Mouse (Mus musculus) CH12.LX (cell line): ENCODE data around the gene Pmis2. TPM values are rescaled to one million over a fixed set of nuclear protein-coding genes. Genes with fewer than 3 reads are reported as not detected.

Experiments used
- DNase-seq: peaks from one replicate; pipeline ENCODE4 v3.0.0-alpha.2; 2013; ENCODE audit errors: extremely low read depth
- H3K27ac ChIP-seq: 2 replicates; pipeline ENCODE4 v1.5.1; 2012; ENCODE audit warnings: low read depth, mild to moderate bottlenecking, control low read depth, moderate library complexity; ENCODE audit not compliant: insufficient read depth
- H3K27me3 ChIP-seq: replicated peaks from 2 replicates; pipeline ENCODE3; 2012; ENCODE audit warnings: inconsistent platforms
- H3K36me3 ChIP-seq, 2 experiments: replicated peaks in 1 of 2; 2 replicates each; pipeline versions ENCODE3 to v1.6.1; 2012; ENCODE audit warnings: inconsistent platforms in 1 of 2, low read length in 1 of 2, mild to moderate bottlenecking in 1 of 2, mixed read lengths in 1 of 2, moderate library complexity in 1 of 2; ENCODE audit not compliant: control insufficient read depth in 1 of 2, insufficient read depth in 1 of 2
- H3K4me1 ChIP-seq, 2 experiments: 2 replicates each; pipeline ENCODE4 v1.6.1; 2012; ENCODE audit warnings: inconsistent platforms in 1 of 2, moderate library complexity in 1 of 2; ENCODE audit not compliant: insufficient read depth in 2 of 2, control insufficient read depth in 1 of 2
- H3K4me2 ChIP-seq: 2 replicates; pipeline ENCODE4 v1.6.1; 2012; ENCODE audit warnings: low read depth, mild to moderate bottlenecking, control low read depth; ENCODE audit not compliant: poor library complexity, insufficient read depth, severe bottlenecking
- H3K4me3 ChIP-seq, 3 experiments: fragments of 150-350 bp in 1 of 3; sonication (generic) in 1 of 3; replicated peaks in 1 of 3; 2 replicates each; pipeline versions ENCODE3 to v1.5.1; 2011 to 2012; ENCODE audit warnings: low read depth in 2 of 3, low read length in 2 of 3, mild to moderate bottlenecking in 2 of 3, moderate library complexity in 2 of 3, control low read depth in 1 of 3, improper control_type of control experiment in 1 of 3, inconsistent platforms in 1 of 3, mixed read lengths in 1 of 3; ENCODE audit not compliant: poor library complexity in 1 of 3
- H3K79me2 ChIP-seq: replicated peaks from 2 replicates; pipeline ENCODE4 v1.6.1; 2012; ENCODE audit warnings: mild to moderate bottlenecking, moderate library complexity; ENCODE audit not compliant: control insufficient read depth, poor library complexity, insufficient read depth, severe bottlenecking; ENCODE audit errors: extremely low read depth
- H3K9ac ChIP-seq: 2 replicates; pipeline ENCODE4 v1.6.1; 2012; ENCODE audit warnings: low read depth, mild to moderate bottlenecking, control low read depth, moderate library complexity; ENCODE audit not compliant: insufficient read depth
- H3K9me3 ChIP-seq: replicated peaks from 2 replicates; pipeline ENCODE3; 2012; ENCODE audit warnings: low read length, inconsistent platforms, mixed read lengths
- BHLHE40 ChIP-seq: IDR thresholded peaks from 2 replicates; pipeline ENCODE4 v1.6.1; 2011; ENCODE audit warnings: mild to moderate bottlenecking, low read depth, low read length, improper control_type of control experiment
- CHD1 ChIP-seq: IDR thresholded peaks from 2 replicates; pipeline ENCODE4 v1.6.1; 2012; ENCODE audit warnings: low read depth, low read length, improper control_type of control experiment, inconsistent platforms
- CHD2 ChIP-seq: IDR thresholded peaks from 2 replicates; pipeline ENCODE4 v1.6.1; 2011; ENCODE audit warnings: low read length, improper control_type of control experiment
- CTCF ChIP-seq, 2 experiments: IDR thresholded peaks in 1 of 2; conservative IDR thresholded peaks in 1 of 2; 2 replicates each; pipeline ENCODE4 v1.5.1; 2011 to 2012; ENCODE audit warnings: low read depth in 2 of 2, low read length in 2 of 2, improper control_type of control experiment in 1 of 2, inconsistent platforms in 1 of 2, mild to moderate bottlenecking in 1 of 2, moderate library complexity in 1 of 2
- ELF1 ChIP-seq: IDR thresholded peaks from 2 replicates; pipeline ENCODE4 v1.6.1; 2014; ENCODE audit warnings: low read depth, mild to moderate bottlenecking, inconsistent platforms, low read length, improper control_type of control experiment
- EP300 ChIP-seq: IDR thresholded peaks from 2 replicates; pipeline ENCODE4 v1.6.1; 2011; ENCODE audit warnings: low read length, improper control_type of control experiment
- ETS1 ChIP-seq: conservative IDR thresholded peaks from 2 replicates; pipeline ENCODE4 v1.6.1; 2012; ENCODE audit warnings: low read depth, mild to moderate bottlenecking, inconsistent platforms, low read length, improper control_type of control experiment, moderate library complexity
- GABPA ChIP-seq: IDR thresholded peaks from 2 replicates; pipeline ENCODE4 v1.6.1; 2012; ENCODE audit warnings: low read depth, low read length, improper control_type of control experiment, inconsistent platforms; ENCODE audit not compliant: insufficient replicate concordance
- HCFC1 ChIP-seq: IDR thresholded peaks from 2 replicates; pipeline ENCODE4 v1.6.1; 2012; ENCODE audit warnings: low read depth, mild to moderate bottlenecking, inconsistent platforms, low read length, improper control_type of control experiment
- IRF4 ChIP-seq: IDR thresholded peaks from 2 replicates; pipeline ENCODE4 v1.6.1; 2014; ENCODE audit warnings: low read depth, mild to moderate bottlenecking, inconsistent platforms, low read length, improper control_type of control experiment
- JUN ChIP-seq: IDR thresholded peaks from 2 replicates; pipeline ENCODE4 v1.6.1; 2011; ENCODE audit warnings: low read depth, mild to moderate bottlenecking, low read length, improper control_type of control experiment, moderate library complexity; ENCODE audit not compliant: insufficient read depth
- JUND ChIP-seq: conservative IDR thresholded peaks from 2 replicates; pipeline ENCODE4 v1.6.1; 2011; ENCODE audit warnings: low read depth, low read length, improper control_type of control experiment
- KAT2A ChIP-seq: IDR thresholded peaks from 2 replicates; pipeline ENCODE4 v1.6.1; 2012; ENCODE audit warnings: low read length, improper control_type of control experiment, inconsistent platforms; ENCODE audit not compliant: insufficient replicate concordance
- MAX ChIP-seq: IDR thresholded peaks from 2 replicates; pipeline ENCODE4 v1.6.1; 2011; ENCODE audit warnings: low read length, improper control_type of control experiment
- MAZ ChIP-seq: IDR thresholded peaks from 2 replicates; pipeline ENCODE4 v1.6.1; 2012; ENCODE audit warnings: low read depth, mild to moderate bottlenecking, inconsistent platforms, low read length, improper control_type of control experiment, moderate library complexity
- MEF2A ChIP-seq: IDR thresholded peaks from 2 replicates; pipeline ENCODE4 v1.6.1; 2014; ENCODE audit warnings: low read depth, mild to moderate bottlenecking, inconsistent platforms, low read length, improper control_type of control experiment, borderline replicate concordance
- MXI1 ChIP-seq: IDR thresholded peaks from 2 replicates; pipeline ENCODE4 v1.6.1; 2011; ENCODE audit warnings: mild to moderate bottlenecking, low read depth, low read length, improper control_type of control experiment
- MYC ChIP-seq: IDR thresholded peaks from 2 replicates; pipeline ENCODE4 v1.6.1; 2011; ENCODE audit warnings: low read depth, mild to moderate bottlenecking, improper control_type of control experiment, low read length
- NELFE ChIP-seq: IDR thresholded peaks from 2 replicates; pipeline ENCODE4 v1.6.1; 2011; ENCODE audit warnings: low read depth, low read length, improper control_type of control experiment
- NRF1 ChIP-seq: IDR thresholded peaks from 2 replicates; pipeline ENCODE4 v1.6.1; 2014; ENCODE audit warnings: low read depth, mild to moderate bottlenecking, inconsistent platforms, low read length, improper control_type of control experiment, moderate library complexity
- PAX5 ChIP-seq: IDR thresholded peaks from 2 replicates; pipeline ENCODE4 v1.6.1; 2012; ENCODE audit warnings: low read length, inconsistent platforms, mixed read lengths
- POLR2AphosphoS2 ChIP-seq: IDR thresholded peaks from 2 replicates; pipeline ENCODE4 v1.6.1; 2011; ENCODE audit warnings: low read depth, low read length, improper control_type of control experiment
- RAD21 ChIP-seq: IDR thresholded peaks from 2 replicates; pipeline ENCODE4 v1.6.1; 2011; ENCODE audit warnings: low read depth, mild to moderate bottlenecking, low read length, improper control_type of control experiment, moderate library complexity
- RCOR1 ChIP-seq: conservative IDR thresholded peaks from 2 replicates; pipeline ENCODE4 v1.6.1; 2012; ENCODE audit warnings: low read depth, mild to moderate bottlenecking, inconsistent platforms, low read length, improper control_type of control experiment
- SIN3A ChIP-seq: IDR thresholded peaks from 2 replicates; pipeline ENCODE4 v1.6.1; 2012; ENCODE audit warnings: low read length, improper control_type of control experiment, inconsistent platforms
- SMC3 ChIP-seq: IDR thresholded peaks from 2 replicates; pipeline ENCODE4 v1.6.1; 2011; ENCODE audit warnings: low read depth, low read length, improper control_type of control experiment
- TCF12 ChIP-seq: IDR thresholded peaks from 2 replicates; pipeline ENCODE4 v1.6.1; 2014; ENCODE audit warnings: low read depth, mild to moderate bottlenecking, inconsistent platforms, low read length, improper control_type of control experiment
- UBTF ChIP-seq: IDR thresholded peaks from 2 replicates; pipeline ENCODE4 v1.6.1; 2012; ENCODE audit warnings: low read depth, mild to moderate bottlenecking, inconsistent platforms, low read length, improper control_type of control experiment, moderate library complexity
- USF1 ChIP-seq: IDR thresholded peaks from 2 replicates; pipeline ENCODE4 v1.6.1; 2014; ENCODE audit warnings: low read depth, mild to moderate bottlenecking, inconsistent platforms, low read length, improper control_type of control experiment
- ZC3H11A ChIP-seq: IDR thresholded peaks from 2 replicates; pipeline ENCODE4 v1.6.1; 2012; ENCODE audit warnings: low read depth, mild to moderate bottlenecking, inconsistent platforms, low read length, improper control_type of control experiment
- ZKSCAN1 ChIP-seq: IDR thresholded peaks from 2 replicates; pipeline ENCODE4 v1.6.1; 2012; ENCODE audit warnings: low read depth, inconsistent platforms, low read length, improper control_type of control experiment, borderline replicate concordance
- dilution Hi-C: fragments of 300-500 bp; cut with MboI; formaldehyde crosslinking; loops from 2 replicates; pipeline ENCODE4 v1.14.3; 2020; ENCODE audit warnings: low sequenced_read_pairs; ENCODE audit not compliant: extremely low pct_unique_long_range_greater_than_20kb, extremely low pct_ligation_motif_present
- in situ Hi-C: fragments of 300-500 bp; cut with MboI; formaldehyde crosslinking; loops from 3 replicates; pipeline ENCODE4 v1.14.3; 2019; ENCODE audit warnings: low sequenced_read_pairs, low pct_ligation_motif_present, low pct_unique_long_range_greater_than_20kb, mixed read lengths
- polyA plus RNA-seq: library from polyadenylated mRNA; unstranded; fragments of >175 nt; gene quantifications from 2 replicates; pipeline ENCODE4 v1.2.1, GENCODE M21; 2012; ENCODE audit warnings: low read depth; ENCODE audit not compliant: insufficient read length
- total RNA-seq, 2 experiments: library from RNA; depleted of rRNA; stranded (reverse); fragments of 300-350 nt in 1 of 2; fragments of >200 nt in 1 of 2; gene quantifications; 2 replicates each; pipeline ENCODE4 v1.2.3; 2012 to 2014

Pmis2 gene
- total and polyA plus RNA-seq, 3 experiments = not detected

DNA sequence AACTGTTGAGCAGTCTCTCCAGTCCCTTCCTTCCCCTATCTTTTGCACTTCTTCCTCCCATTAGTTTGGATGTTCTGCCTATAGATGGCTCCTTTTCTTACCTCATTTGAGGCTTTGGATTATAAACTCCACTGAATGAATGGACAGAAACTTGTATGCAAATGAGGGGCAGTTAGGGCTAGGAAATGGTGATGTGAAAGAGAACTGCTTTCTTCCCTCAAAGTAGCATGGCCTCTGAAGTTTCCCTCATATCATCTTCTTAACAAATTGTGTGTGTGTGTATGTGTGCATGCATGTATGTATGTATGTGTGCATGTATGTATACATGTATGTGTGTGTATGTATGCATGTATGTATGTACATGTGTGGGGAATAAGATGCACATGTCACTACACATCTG lies 42.4 kb downstream of the Pmis2 start:
- Histone ChIP-seq H3K4me1 (peaks cover 14 to 33% of the 10 kb centered on the region in 2 experiments), H3K9me3 (no peaks in the 10 kb centered on the region), H3K36me3 (peaks cover 0 to 9% of the 10 kb centered on the region in 2 experiments), H3K27me3 (no peaks in the 10 kb centered on the region), H3K79me2 (peaks cover 19% of the 10 kb centered on the region), H3K27ac (peak overlapping the region; percentile 51; the same call in 1 of the 2 replicates), H3K9ac (no peak overlapping the region), H3K4me3 (no peak overlapping the region), H3K4me2 (peak overlapping the region; percentile 5)
- dilution Hi-C loops (no loop called here), in situ Hi-C loops (no loop called here)
- peak; percentile 75 for DNase-seq
- TF ChIP-seq NELFE (no peak; the same call in 1 of the 2 replicates), JUN (peak; percentile 24; the same call in 1 of the 2 replicates), MAZ (no peak; the same call in 1 of the 2 replicates), RCOR1 (peak; percentile 52; the same call in 1 of the 2 replicates), POLR2AphosphoS2 (no peak), KAT2A (no peak), UBTF (no peak), TCF12 (peak; percentile 40; the same call in 1 of the 2 replicates), HCFC1 (peak; percentile 27), SIN3A (peak; percentile 76), RAD21 (no peak), MYC (peak; percentile 65; the same call in 1 of the 2 replicates), MEF2A (no peak; the same call in 1 of the 2 replicates), USF1 (no peak), CHD1 (no peak), IRF4 (peak; percentile 87), CHD2 (0 out of 2 replicates have a peak, but pooled peaks have one; percentile 22), ELF1 (0 out of 2 replicates have a peak, but pooled peaks have one; percentile 19), NRF1 (no peak), MXI1 (peak; percentile 35; the same call in 1 of the 2 replicates), BHLHE40 (0 out of 2 replicates have a peak, but pooled peaks have one; percentile 33), EP300 (peak; percentile 85), JUND (0 out of 2 replicates have a peak, but pooled peaks have one; percentile 33), ETS1 (no peak), PAX5 (no peak), CTCF (conservative IDR thresholded peaks at IDR 0.05 in 1 of 2, IDR thresholded peaks at IDR 0.05 in 1 of 2; ENCODE audit: low read depth in 2 of 2, low read length in 2 of 2) (peak in 1 of 2 experiments; percentile 31; a peak in 2 of 4 replicates), MAX (peak; percentile 56; the same call in 1 of the 2 replicates), ZC3H11A (no peak), SMC3 (no peak; the same call in 1 of the 2 replicates), GABPA (no peak), ZKSCAN1 (no peak)
